ENCODE assay signal across 9 mouse cellular contexts in genomic region chr2:30891002-30891401, GRCm38 (mm10). TPM values are rescaled to one million over a fixed set of nuclear protein-coding genes. Genes with fewer than 3 reads are reported as not detected.
A peak's percentile ranks its signal among the peaks of the same experiment; 100 is the strongest.
DNase-seq lines count a peak whose midpoint lies in the region; ATAC-seq lines count a peak whose summit lies in the region.
"Had no signal": no experiment of that assay in that cellular context is flagged by ENCODE, and none has a peak within 500 bp of the region (broad histone marks: within the 10 kb centered on the region; RNA-seq: fewer than 3 reads in every experiment).

No protein-coding gene starts in this region.

- H3K27me3 ChIP-seq in liver, embryonic 12.5 days (replicated peaks): peaks cover 31% of the 10 kb centered on the region

- H3K27ac ChIP-seq in liver, embryonic 12.5 days: no peak overlapping the region

- H3K4me2 ChIP-seq in liver, embryonic 12.5 days: no peak overlapping the region

- WGBS in liver, embryonic 12.5 days (ENCODE audit: insufficient replicate concordance): 14% methylated on average over 3 of the region's 3 CpGs

- DNase-seq in liver: peak; percentile 48
- DNase-seq in adipocyte (ENCODE audit: low spot score): peak; percentile 81
- peak; percentile 76 for DNase-seq in embryo, embryonic 9.5 days (ENCODE audit: extremely low spot score)
- peak; percentile 28 to 43 for DNase-seq in left cerebral cortex, postnatal 25 days (ENCODE audit: low spot score in 2 of 2)
- peak; percentile 62 for DNase-seq in naive thymus-derived CD4-positive, alpha-beta T cell, adult 2 months (ENCODE audit: low read depth)
- DNase-seq in yolk sac, embryonic 10.5 days (ENCODE audit: low spot score): peak; percentile 46

- no peaks in the 10 kb centered on the region for H3K9me3 ChIP-seq in liver, embryonic 12.5 days (replicated peaks)

- H3K4me3 ChIP-seq in liver, embryonic 12.5 days: no peak overlapping the region
- H3K4me3 ChIP-seq: megakaryocyte, embryonic 14.5 days had no signal

- ATAC-seq in liver, embryonic 12.5 days: no peak
- ATAC-seq in hematopoietic stem cell, adult 5-6 weeks (replicated peaks in 1 of 2; ENCODE audit: insufficient read depth in 1 of 2, low FRiP score in 2 of 2, low TSS enrichment in 1 of 2, low read depth in 1 of 2, poor library complexity in 2 of 2, severe bottlenecking in 2 of 2): peak; percentile 44 to 55; a peak in 1 of 4 replicates

- H3K4me1 ChIP-seq in liver, embryonic 12.5 days: no peaks in the 10 kb centered on the region
- H3K4me1 ChIP-seq: megakaryocyte, embryonic 14.5 days had no signal

- intact Hi-C loops in left cerebral cortex, postnatal 25 days (cut with DNase I): loop anchor here (2.0 kb wide), 1 partner anchor 44 kb away; no protein-coding TSS in a partner anchor

- H3K9ac ChIP-seq in liver, embryonic 12.5 days: no peak overlapping the region

- no peaks in the 10 kb centered on the region for H3K36me3 ChIP-seq in liver, embryonic 12.5 days

RNA-seq across cellular contexts. Expression of gene Ptges, which starts 38.7 kb away (rescaled TPM):
- polyA plus RNA-seq in liver, embryonic 12.5 days (2016; fragmentation: Nextera tagmentation; extraction: Ambion mirVana): 0.25 and 0.63 TPM in 2 replicates
- total RNA-seq in hematopoietic stem cell, adult 5-6 weeks (2017): 0.25 and 0.63 TPM in 2 replicates
- 1 to 10 TPM; 4.5 to 5.1 TPM for total RNA-seq in left cerebral cortex, postnatal 25 days (2021)

RNA-seq across cellular contexts. Expression of gene Prrx2, which starts 56.2 kb away (rescaled TPM):
- polyA plus RNA-seq in liver, embryonic 12.5 days (2016; fragmentation: Nextera tagmentation; extraction: Ambion mirVana): 2.5 and 4.1 TPM in 2 replicates
- total RNA-seq in hematopoietic stem cell, adult 5-6 weeks (2017): not detected in 2 replicates
- total RNA-seq in left cerebral cortex, postnatal 25 days (2021): 1 to 10 TPM; 1.3 to 2.4 TPM
